In the genomic region with DNA sequence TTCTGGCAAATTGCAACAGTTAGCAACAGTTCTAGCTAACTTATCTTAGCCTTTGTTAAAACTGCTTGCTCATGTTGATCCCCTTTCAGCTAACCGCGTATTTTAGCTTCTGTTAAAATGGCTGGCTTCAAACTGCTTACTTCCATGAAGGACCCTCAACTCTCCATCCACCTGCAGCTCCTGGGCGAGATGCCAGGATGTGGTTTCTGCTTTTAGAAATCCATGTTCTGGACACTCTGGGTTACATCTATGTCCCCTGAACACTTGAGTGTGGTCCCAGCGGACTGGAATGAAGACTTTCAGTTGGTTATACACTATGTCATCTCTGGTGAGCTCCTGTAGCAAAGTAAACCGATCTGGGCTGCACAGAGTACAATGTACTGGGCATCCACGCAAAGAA, we compare ENCODE assay signal across 21 mouse cellular contexts. TPM values are rescaled to one million over a fixed set of nuclear protein-coding genes. Genes with fewer than 3 reads are reported as not detected.
"Had no signal": no experiment of that assay in that cellular context is flagged by ENCODE, and none has a peak within 500 bp of the region (broad histone marks: within the 10 kb centered on the region; RNA-seq: fewer than 3 reads in every experiment).

No protein-coding gene starts in this region.

- H3K9ac ChIP-seq: liver, embryonic 15.5 days; liver, postnatal 0 days; lung, embryonic 14.5 days; midbrain, embryonic 13.5 days; midbrain, embryonic 15.5 days; neural tube, embryonic 12.5 days had no signal

- H3K36me3 ChIP-seq: liver, embryonic 15.5 days; midbrain, embryonic 13.5 days; midbrain, embryonic 15.5 days; neural tube, embryonic 12.5 days had no signal

- H3K9me3 ChIP-seq: liver, embryonic 15.5 days; megakaryocyte, embryonic 14.5 days; midbrain, embryonic 13.5 days; midbrain, embryonic 15.5 days; neural tube, embryonic 12.5 days had no signal

- H3K4me2 ChIP-seq: liver, embryonic 15.5 days; lung, embryonic 14.5 days; midbrain, embryonic 11.5 days; midbrain, embryonic 13.5 days; midbrain, embryonic 15.5 days; neural tube, embryonic 12.5 days had no signal

- H3K4me1 ChIP-seq: liver, embryonic 15.5 days; midbrain, embryonic 13.5 days; midbrain, embryonic 15.5 days; neural tube, embryonic 12.5 days had no signal

- H3K27me3 ChIP-seq: liver, embryonic 15.5 days; midbrain, embryonic 13.5 days; midbrain, embryonic 15.5 days; neural tube, embryonic 12.5 days had no signal

- H3K4me3 ChIP-seq: liver, embryonic 15.5 days; megakaryocyte, embryonic 14.5 days; midbrain, embryonic 13.5 days; midbrain, embryonic 15.5 days; neural tube, embryonic 12.5 days had no signal

- ATAC-seq: liver, postnatal 0 days; midbrain, embryonic 13.5 days; midbrain, embryonic 15.5 days had no signal

- DNase-seq: liver, postnatal 0 days; lung, embryonic 14.5 days; lung, postnatal 14 days; lung, postnatal 36 days; right cerebral cortex, postnatal 14 days; spleen, adult 18-20 months; thymus, adult 18-20 months; thymus, postnatal 14 days; thymus, postnatal 36 days had no signal

- H3K27ac ChIP-seq: liver, embryonic 15.5 days; macrophage; midbrain, embryonic 13.5 days; midbrain, embryonic 15.5 days; neural tube, embryonic 12.5 days had no signal

RNA-seq across cellular contexts. Expression of gene Gm10428, which starts 59.4 kb away (rescaled TPM):
- polyA plus RNA-seq: liver, embryonic 15.5 days; liver, postnatal 0 days; lung, embryonic 14.5 days; lung, embryonic 16.5 days; macrophage; midbrain, embryonic 11.5 days; midbrain, embryonic 13.5 days; midbrain, embryonic 15.5 days; neural tube, embryonic 12.5 days; neural tube, embryonic 14.5 days; stomach, embryonic 14.5 days; stomach, embryonic 16.5 days; thymus, postnatal 0 days had no signal
